Mouse (Mus musculus) left cerebral cortex, postnatal 36 days (tissue): ENCODE data around the gene Tmem274. TPM values are rescaled to one million over a fixed set of nuclear protein-coding genes. Genes with fewer than 3 reads are reported as not detected.
A peak's percentile ranks its signal among the peaks of the same experiment; 100 is the strongest.

Experiments
- DNase-seq, 2 experiments: peaks; one replicate each; pipeline ENCODE4 v3.0.0; 2021 to 2022; ENCODE audit warnings: low spot score in 2 of 2, mixed read lengths in 1 of 2
- intact Hi-C: fragments of 180-260 bp; cut with DNase I; formaldehyde crosslinking; loops from one replicate; pipeline ENCODE4 v1.15.1; 2025
- total RNA-seq, 2 experiments: library from RNA; stranded (reverse); gene quantifications; 2 replicates each; pipeline ENCODE4 v1.2.3; 2021

The Tmem274 gene
- total RNA-seq, 2 experiments from 2014 or later, result not detected

- DNase-seq, result no peak
- intact Hi-C loops, result no loop called here
Observed at GRCm38 (mm10) chr4:149515706-149516105, 38.5 kb downstream of the Tmem274 start.

- intact Hi-C loops, result no loop called here
- DNase-seq, result peak; percentile 93 to 96
Observed at GRCm38 (mm10) chr4:149517868-149518340, 40.7 kb downstream of the Tmem274 start, which contains the start of gene Ctnnbip1. TSS of gene Ctnnbip1 (plus strand) at chr4:149518236.

GRCm38 (mm10) chr4:149518351-149519220 lies 41.4 kb downstream of the Tmem274 start:
- intact Hi-C loops, result no loop called here
- DNase-seq, result no peak

- intact Hi-C loops, result no loop called here
- no peak for DNase-seq
Observed at GRCm38 (mm10) chr4:149521258-149521657, 44.1 kb downstream of the Tmem274 start.

- no peak for DNase-seq
- intact Hi-C loops, result no loop called here
Observed at GRCm38 (mm10) chr4:149523961-149524360, 46.8 kb downstream of the Tmem274 start.

GRCm38 (mm10) chr4:149525170-149525569 lies 48.0 kb downstream of the Tmem274 start:
- DNase-seq, result no peak
- intact Hi-C loops, result no loop called here

GRCm38 (mm10) chr4:149525811-149526210 lies 48.6 kb downstream of the Tmem274 start:
- DNase-seq, result no peak
- intact Hi-C loops, result no loop called here

GRCm38 (mm10) chr4:149526330-149526729 lies 49.2 kb downstream of the Tmem274 start:
- intact Hi-C loops, result no loop called here
- no peak for DNase-seq

GRCm38 (mm10) chr4:149527621-149528354 lies 50.6 kb downstream of the Tmem274 start:
- no peak for DNase-seq
- intact Hi-C loops, result no loop called here

- intact Hi-C loops, result no loop called here
- DNase-seq, result no peak
Observed at GRCm38 (mm10) chr4:149529691-149530090, 52.5 kb downstream of the Tmem274 start.

Other genes starting within 250 kb of the Tmem274 start
- 100 to 1,000 TPM; 448 to 452 TPM for gene Kif1b, start 169.7 kb upstream of the Tmem274 start, total RNA-seq
- 100 to 1,000 TPM; 106 to 113 TPM for gene Ube4b, start 50.6 kb upstream of the Tmem274 start, total RNA-seq
- 1 to 10 TPM in 1 of 2 experiments, under 1 TPM in 1; 0.57 to 1.3 TPM for gene Rbp7, start 22.4 kb upstream of the Tmem274 start, total RNA-seq
- gene Nmnat1, start 7.8 kb downstream of the Tmem274 start, total RNA-seq, result 1 to 10 TPM; 9.1 to 9.8 TPM
- gene Lzic, start 7.9 kb downstream of the Tmem274 start, total RNA-seq, result 10 to 100 TPM; 16.8 to 17.4 TPM
- gene Ctnnbip1, start 40.9 kb downstream of the Tmem274 start, total RNA-seq, result 10 to 100 TPM; 36.7 to 43.5 TPM
- gene Clstn1, start 109.1 kb downstream of the Tmem274 start, total RNA-seq, result 1,000 to 10,000 TPM; 1,328 to 1,609 TPM
- 10 to 100 TPM; 23.2 to 24.2 TPM for gene Pik3cd, start 225.2 kb downstream of the Tmem274 start, total RNA-seq